Mouse (Mus musculus): ENCODE results near the gene Cblc. TPM values are rescaled to one million over a fixed set of nuclear protein-coding genes. Genes with fewer than 3 reads are reported as not detected.
A peak's percentile ranks its signal among the peaks of the same experiment; 100 is the strongest.

Gene Cblc
- total and polyA plus RNA-seq, 2 experiments from 2014 or later, result 0.38 to 0.67 TPM

GRCm38 (mm10) chr7:19763829-19764477, 32.7 kb downstream of the Cblc start:
- no peak overlapping the region for H3K4me2 ChIP-seq (ENCODE audit: low read depth)
- H3K27ac ChIP-seq (ENCODE audit: low read depth, low read length), result no peak overlapping the region
- H3K27me3 ChIP-seq (ENCODE audit: insufficient read depth, low read length), result 0 out of 2 replicates have a peak, but pooled peaks cover 2% of the 10 kb centered on the region
- no peaks in the 10 kb centered on the region for H3K4me1 ChIP-seq (ENCODE audit: insufficient read depth)
- no peak overlapping the region for H3K4me3 ChIP-seq (ENCODE audit: low read depth, low read length)
- DNase-seq (no peak), ATAC-seq (no peak)
- H3K36me3 ChIP-seq (ENCODE audit: insufficient read depth), result no peaks in the 10 kb centered on the region; the same call in 1 of the 2 replicates
- no peak overlapping the region for H3K9ac ChIP-seq
- TF ChIP-seq CTCF (IDR thresholded peaks at IDR 0.05; ENCODE audit: low read depth), result no peak
- no peaks in the 10 kb centered on the region for H3K9me3 ChIP-seq (ENCODE audit: low read length)
- 87% methylated on average over 13 of the region's 13 CpGs for WGBS

GRCm38 (mm10) chr7:19762283-19762682, 34.3 kb downstream of the Cblc start:
- Histone ChIP-seq H3K9me3 (ENCODE audit: low read length) (no peaks in the 10 kb centered on the region), H3K4me2 (ENCODE audit: low read depth) (no peak overlapping the region), H3K27me3 (ENCODE audit: insufficient read depth, low read length) (no peaks in the 10 kb centered on the region), H3K27ac (ENCODE audit: low read depth, low read length) (no peak overlapping the region), H3K4me3 (ENCODE audit: low read depth, low read length) (no peak overlapping the region), H3K9ac (no peak overlapping the region), H3K36me3 (ENCODE audit: insufficient read depth) (no peaks in the 10 kb centered on the region; the same call in 1 of the 2 replicates), H3K4me1 (ENCODE audit: insufficient read depth) (no peaks in the 10 kb centered on the region)
- DNase-seq (no peak), ATAC-seq (no peak)
- 94% methylated on average over 11 of the region's 11 CpGs for WGBS
- no peak for TF ChIP-seq CTCF (IDR thresholded peaks at IDR 0.05; ENCODE audit: low read depth)

GRCm38 (mm10) chr7:19760021-19760420, 36.6 kb downstream of the Cblc start:
- no peak overlapping the region for H3K4me2 ChIP-seq (ENCODE audit: low read depth)
- H3K27me3 ChIP-seq (ENCODE audit: insufficient read depth, low read length), result no peaks in the 10 kb centered on the region
- ATAC-seq (no peak), DNase-seq (no peak)
- H3K4me1 ChIP-seq (ENCODE audit: insufficient read depth), result no peaks in the 10 kb centered on the region
- WGBS, result 89% methylated on average over 13 of the region's 13 CpGs
- H3K9ac ChIP-seq, result no peak overlapping the region
- no peak overlapping the region for H3K4me3 ChIP-seq (ENCODE audit: low read depth, low read length)
- H3K36me3 ChIP-seq (ENCODE audit: insufficient read depth), result no peaks in the 10 kb centered on the region; the same call in 1 of the 2 replicates
- TF ChIP-seq CTCF (IDR thresholded peaks at IDR 0.05; ENCODE audit: low read depth), result no peak
- no peak overlapping the region for H3K27ac ChIP-seq (ENCODE audit: low read depth, low read length)
- no peaks in the 10 kb centered on the region for H3K9me3 ChIP-seq (ENCODE audit: low read length)

GRCm38 (mm10) chr7:19758623-19759022, 38.0 kb downstream of the Cblc start:
- Histone ChIP-seq H3K4me3 (ENCODE audit: low read depth, low read length) (no peak overlapping the region), H3K27ac (ENCODE audit: low read depth, low read length) (no peak overlapping the region), H3K4me2 (ENCODE audit: low read depth) (no peak overlapping the region), H3K27me3 (ENCODE audit: insufficient read depth, low read length) (no peaks in the 10 kb centered on the region), H3K4me1 (ENCODE audit: insufficient read depth) (no peaks in the 10 kb centered on the region), H3K36me3 (ENCODE audit: insufficient read depth) (no peaks in the 10 kb centered on the region; the same call in 1 of the 2 replicates), H3K9ac (no peak overlapping the region), H3K9me3 (ENCODE audit: low read length) (no peaks in the 10 kb centered on the region)
- 90% methylated on average over 13 of the region's 13 CpGs for WGBS
- no peak for TF ChIP-seq CTCF (IDR thresholded peaks at IDR 0.05; ENCODE audit: low read depth)
- no peak for DNase-seq
- ATAC-seq, result no peak

- H3K27me3 ChIP-seq (ENCODE audit: insufficient read depth, low read length), result no peaks in the 10 kb centered on the region
- DNase-seq (no peak), ATAC-seq (peak; percentile 8; the same call in 1 of the 2 replicates)
- H3K4me3 ChIP-seq (ENCODE audit: low read depth, low read length), result no peak overlapping the region
- no peaks in the 10 kb centered on the region for H3K9me3 ChIP-seq (ENCODE audit: low read length)
- WGBS, result 79% methylated on average over 23 of the region's 24 CpGs
- no peaks in the 10 kb centered on the region; the same call in 1 of the 2 replicates for H3K36me3 ChIP-seq (ENCODE audit: insufficient read depth)
- no peak overlapping the region for H3K27ac ChIP-seq (ENCODE audit: low read depth, low read length)
- H3K4me1 ChIP-seq (ENCODE audit: insufficient read depth), result no peaks in the 10 kb centered on the region
- no peak overlapping the region for H3K4me2 ChIP-seq (ENCODE audit: low read depth)
- H3K9ac ChIP-seq, result no peak overlapping the region
- TF ChIP-seq CTCF (IDR thresholded peaks at IDR 0.05; ENCODE audit: low read depth), result no peak
Measured at GRCm38 (mm10) chr7:19755851-19756786, 40.5 kb downstream of the Cblc start.

GRCm38 (mm10) chr7:19755008-19755407, 41.6 kb downstream of the Cblc start:
- H3K36me3 ChIP-seq (ENCODE audit: insufficient read depth), result no peaks in the 10 kb centered on the region; the same call in 1 of the 2 replicates
- no peak overlapping the region for H3K27ac ChIP-seq (ENCODE audit: low read depth, low read length)
- no peak for ATAC-seq
- H3K4me1 ChIP-seq (ENCODE audit: insufficient read depth), result peaks cover 4% of the 10 kb centered on the region; the same call in 1 of the 2 replicates
- H3K4me3 ChIP-seq (ENCODE audit: low read depth, low read length), result no peak overlapping the region
- 83% methylated on average over 2 of the region's 2 CpGs for WGBS
- no peaks in the 10 kb centered on the region for H3K9me3 ChIP-seq (ENCODE audit: low read length)
- no peaks in the 10 kb centered on the region for H3K27me3 ChIP-seq (ENCODE audit: insufficient read depth, low read length)
- TF ChIP-seq CTCF (IDR thresholded peaks at IDR 0.05; ENCODE audit: low read depth), result no peak
- no peak for DNase-seq
- H3K9ac ChIP-seq, result no peak overlapping the region
- no peak overlapping the region for H3K4me2 ChIP-seq (ENCODE audit: low read depth)

- WGBS, result 78% methylated on average over 1 of the region's 1 CpGs
- ATAC-seq, result no peak
- DNase-seq, result no peak
- no peak overlapping the region for H3K4me3 ChIP-seq (ENCODE audit: low read depth, low read length)
- TF ChIP-seq CTCF (IDR thresholded peaks at IDR 0.05; ENCODE audit: low read depth), result no peak
- no peaks in the 10 kb centered on the region for H3K27me3 ChIP-seq (ENCODE audit: insufficient read depth, low read length)
- H3K9ac ChIP-seq, result no peak overlapping the region
- peaks cover 4% of the 10 kb centered on the region; the same call in 1 of the 2 replicates for H3K4me1 ChIP-seq (ENCODE audit: insufficient read depth)
- H3K9me3 ChIP-seq (ENCODE audit: low read length), result no peaks in the 10 kb centered on the region
- H3K27ac ChIP-seq (ENCODE audit: low read depth, low read length), result no peak overlapping the region
- no peaks in the 10 kb centered on the region; the same call in 1 of the 2 replicates for H3K36me3 ChIP-seq (ENCODE audit: insufficient read depth)
- no peak overlapping the region for H3K4me2 ChIP-seq (ENCODE audit: low read depth)
Measured at GRCm38 (mm10) chr7:19754065-19754464, 42.5 kb downstream of the Cblc start.
